Mouse (Mus musculus) neural tube, embryonic 14.5 days (tissue): ENCODE measurements around the gene Glis3. TPM values are rescaled to one million over a fixed set of nuclear protein-coding genes. Genes with fewer than 3 reads are reported as not detected.

Source experiments
- ATAC-seq: fragments of 200-750 bp; cut with Nextera tagmentation; 2 replicates; pipeline ENCODE4 v1.8.0; 2017; ENCODE audit warnings: low read depth, mild to moderate bottlenecking, moderate TSS enrichment, moderate library complexity
- H3K27ac ChIP-seq: fragments of 300-500 bp; sonication (generic); 2 replicates; pipeline ENCODE4 v1.5.1; 2014; ENCODE audit warnings: low read depth, mild to moderate bottlenecking, control low read depth, low read length, moderate library complexity, mixed read lengths
- H3K27me3 ChIP-seq: fragments of 300-500 bp; sonication (generic); 2 replicates; pipeline ENCODE4 v1.6.1; 2014; ENCODE audit warnings: low read length; ENCODE audit not compliant: control insufficient read depth, insufficient read depth
- H3K36me3 ChIP-seq: fragments of 300-500 bp; sonication (generic); 2 replicates; pipeline ENCODE4 v1.6.1; 2014; ENCODE audit warnings: low read length, mixed read lengths; ENCODE audit not compliant: control insufficient read depth, insufficient read depth
- H3K4me1 ChIP-seq: fragments of 300-500 bp; sonication (generic); 2 replicates; pipeline ENCODE4 v1.6.1; 2014; ENCODE audit warnings: low read length; ENCODE audit not compliant: control insufficient read depth, insufficient read depth
- H3K4me2 ChIP-seq: fragments of 300-500 bp; sonication (generic); 2 replicates; pipeline ENCODE4 v1.6.1; 2014; ENCODE audit warnings: mild to moderate bottlenecking, low read depth, low read length, control low read depth
- H3K4me3 ChIP-seq: fragments of 300-500 bp; sonication (generic); 2 replicates; pipeline ENCODE4 v1.5.1; 2014; ENCODE audit warnings: low read depth, low read length, control low read depth, mixed read lengths
- H3K9ac ChIP-seq: fragments of 300-500 bp; sonication (generic); replicated peaks from 2 replicates; pipeline ENCODE4 v1.6.1; 2014; ENCODE audit warnings: low read depth, mild to moderate bottlenecking, control low read depth, low read length, mixed read lengths
- H3K9me3 ChIP-seq: fragments of 300-500 bp; sonication (generic); 2 replicates; pipeline ENCODE4 v1.6.1; 2016; ENCODE audit warnings: low read length; ENCODE audit not compliant: control insufficient read depth
- WGBS: fragments of 180-500 bp; shearing (Covaris S2); extraction: QIAGEN DNeasy Blood & Tissue Kit; methylation state at CpG from one replicate; pipeline ENCODE4 v1.1.7; 2014; 5-methylcytosine and 5-hydroxymethylcytosine counted together
- polyA plus RNA-seq: library from polyadenylated mRNA; unstranded; fragments of >200 nt; fragmentation: Nextera tagmentation; extraction: Ambion mirVana; gene quantifications from 2 replicates; pipeline ENCODE4 v1.2.1, GENCODE M21; 2014

Glis3 gene
- polyA plus RNA-seq, 1 experiment from 2014 or later, result 2.7 TPM

- Histone ChIP-seq H3K27me3 (no peaks in the 10 kb centered on the region; the same call in none of the 2 replicates), H3K27ac (no peak overlapping the region), H3K9ac (no peak overlapping the region), H3K4me3 (no peak overlapping the region), H3K4me2 (no peak overlapping the region), H3K4me1 (no peaks in the 10 kb centered on the region), H3K9me3 (no peaks in the 10 kb centered on the region), H3K36me3 (no peaks in the 10 kb centered on the region)
- ATAC-seq, result no peak
- WGBS, result 68% methylated on average over 4 of the region's 4 CpGs
These were observed 5.6 kb upstream of the Glis3 start for GRCm38 (mm10) chr19:28685484-28685883.

GRCm38 (mm10) chr19:28684347-28684746 is 4.5 kb upstream of the Glis3 start:
- Histone ChIP-seq H3K36me3 (no peaks in the 10 kb centered on the region), H3K4me3 (no peak overlapping the region), H3K27me3 (peaks cover 9% of the 10 kb centered on the region), H3K9ac (no peak overlapping the region), H3K9me3 (no peaks in the 10 kb centered on the region), H3K4me2 (no peak overlapping the region), H3K27ac (no peak overlapping the region), H3K4me1 (0 out of 2 replicates have a peak, but pooled peaks cover 2% of the 10 kb centered on the region)
- no peak for ATAC-seq
- WGBS, result 91% methylated on average over 6 of the region's 6 CpGs

GRCm38 (mm10) chr19:28683346-28683745 is 3.5 kb upstream of the Glis3 start:
- ATAC-seq, result no peak
- no peak overlapping the region for H3K4me3 ChIP-seq
- WGBS, result 93% methylated on average over 4 of the region's 4 CpGs
- H3K9me3 ChIP-seq, result no peaks in the 10 kb centered on the region
- H3K36me3 ChIP-seq, result no peaks in the 10 kb centered on the region
- no peak overlapping the region for H3K9ac ChIP-seq
- no peak overlapping the region for H3K27ac ChIP-seq
- H3K4me1 ChIP-seq, result peaks cover 6% of the 10 kb centered on the region; the same call in 1 of the 2 replicates
- H3K27me3 ChIP-seq, result peaks cover 17% of the 10 kb centered on the region
- no peak overlapping the region for H3K4me2 ChIP-seq

- WGBS, result under 1% methylated on average over 28 of the region's 28 CpGs
- Histone ChIP-seq H3K27ac (no peak overlapping the region), H3K4me3 (peak overlapping the region; percentile 54), H3K9me3 (no peaks in the 10 kb centered on the region), H3K9ac (peak overlapping the region; percentile 51), H3K4me1 (peaks cover 12% of the 10 kb centered on the region), H3K36me3 (no peaks in the 10 kb centered on the region), H3K4me2 (peak overlapping the region; percentile 99), H3K27me3 (peaks cover 28% of the 10 kb centered on the region)
- no peak; the same call in 1 of the 2 replicates for ATAC-seq
These were observed 544 bp downstream of the Glis3 start for GRCm38 (mm10) chr19:28679291-28679775.

- H3K9me3 ChIP-seq, result no peaks in the 10 kb centered on the region
- ATAC-seq, result no peak
- under 1% methylated on average over 30 of the region's 30 CpGs for WGBS
- 0 out of 2 replicates have a peak overlapping the region, but pooled peaks have one; percentile 51 for H3K9ac ChIP-seq
- peak overlapping the region; percentile 54 for H3K4me3 ChIP-seq
- H3K4me1 ChIP-seq, result peaks cover 12% of the 10 kb centered on the region
- H3K36me3 ChIP-seq, result no peaks in the 10 kb centered on the region
- H3K27me3 ChIP-seq, result peaks cover 28% of the 10 kb centered on the region
- H3K4me2 ChIP-seq, result peak overlapping the region; percentile 99
- no peak overlapping the region for H3K27ac ChIP-seq
These were observed 1.1 kb downstream of the Glis3 start for GRCm38 (mm10) chr19:28678646-28679270.

DNA sequence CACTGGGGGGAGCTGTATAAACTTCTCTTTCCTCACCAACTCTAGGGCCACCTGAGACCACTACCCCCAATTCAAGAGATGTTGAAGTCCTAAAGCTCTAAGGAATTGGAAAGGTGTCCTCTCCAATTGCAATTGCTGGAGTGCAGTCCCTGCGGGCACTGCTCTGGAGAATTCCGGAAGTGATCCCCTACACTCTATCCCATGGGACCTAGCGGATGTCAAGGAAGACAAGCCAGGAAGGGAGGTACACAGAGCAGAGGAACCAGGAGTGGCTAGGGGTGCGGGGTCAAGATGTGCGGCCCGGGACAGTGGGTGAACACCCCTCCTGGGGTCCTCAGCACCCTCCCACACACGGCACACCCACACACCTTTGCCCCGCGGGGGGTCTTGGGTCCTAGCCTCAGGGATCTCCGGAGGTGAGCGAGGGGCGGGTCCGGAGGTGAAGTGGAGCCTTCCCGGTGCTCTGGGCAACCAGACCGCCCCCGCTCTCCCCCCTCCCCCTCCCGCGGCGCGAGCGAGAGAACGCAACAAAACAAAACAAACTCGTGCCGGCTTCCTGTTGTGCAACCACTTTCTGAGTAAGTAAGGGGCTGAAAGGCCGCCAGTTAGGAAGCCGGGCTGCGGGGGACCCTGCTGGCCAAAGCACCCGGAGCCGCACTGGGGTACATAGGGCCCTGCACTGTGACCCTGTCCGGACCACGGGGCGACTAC is 2.0 kb downstream of the Glis3 start:
- Histone ChIP-seq H3K9ac (0 out of 2 replicates have a peak overlapping the region, but pooled peaks have one; percentile 7), H3K27ac (no peak overlapping the region), H3K9me3 (no peaks in the 10 kb centered on the region), H3K4me2 (peak overlapping the region; percentile 99), H3K27me3 (peaks cover 28% of the 10 kb centered on the region), H3K36me3 (no peaks in the 10 kb centered on the region), H3K4me3 (peak overlapping the region; percentile 54), H3K4me1 (peaks cover 12% of the 10 kb centered on the region)
- 1% methylated on average over 26 of the region's 32 CpGs for WGBS
- ATAC-seq, result no peak

DNA sequence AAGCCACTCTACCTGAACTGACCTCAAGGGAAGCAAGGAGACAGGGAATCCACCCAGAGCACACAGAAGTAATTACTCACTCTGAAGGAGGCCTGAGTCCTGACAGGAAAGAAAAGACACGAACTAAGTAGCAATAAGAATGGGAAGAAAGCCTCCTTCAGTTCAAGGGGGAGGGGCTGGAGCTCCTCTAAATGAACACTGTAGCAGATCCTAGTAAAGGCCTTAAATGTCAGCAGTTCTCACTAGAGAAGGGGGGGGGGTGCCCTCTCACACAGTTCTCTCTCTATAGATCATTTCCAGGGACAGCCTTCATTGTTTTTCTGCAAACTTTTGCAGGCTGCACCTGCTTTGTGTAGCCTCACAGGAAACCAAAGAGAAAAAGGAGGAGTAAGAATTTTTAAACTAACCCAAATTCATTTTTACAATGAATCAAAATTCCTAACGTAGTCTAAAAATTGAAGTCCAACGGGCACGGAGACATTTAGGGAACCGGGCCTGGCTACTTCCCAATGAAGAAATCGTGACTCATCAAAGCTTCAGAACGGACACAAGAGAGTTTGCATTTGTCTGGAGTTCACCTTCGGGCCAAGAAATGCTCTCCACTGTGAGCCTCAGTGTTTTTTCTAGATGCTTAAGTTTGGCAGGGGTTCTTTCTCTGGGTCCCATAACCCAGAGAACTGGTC is 2.7 kb downstream of the Glis3 start:
- H3K9ac ChIP-seq, result no peak overlapping the region
- no peak overlapping the region for H3K27ac ChIP-seq
- H3K27me3 ChIP-seq, result peaks cover 28% of the 10 kb centered on the region
- no peaks in the 10 kb centered on the region for H3K36me3 ChIP-seq
- no peak for ATAC-seq
- 26% methylated on average over 8 of the region's 8 CpGs for WGBS
- no peak overlapping the region for H3K4me3 ChIP-seq
- H3K4me2 ChIP-seq, result peak overlapping the region; percentile 99; the same call in 1 of the 2 replicates
- peaks cover 12% of the 10 kb centered on the region for H3K4me1 ChIP-seq
- no peaks in the 10 kb centered on the region for H3K9me3 ChIP-seq

- Histone ChIP-seq H3K4me3 (no peak overlapping the region), H3K9me3 (no peaks in the 10 kb centered on the region), H3K27ac (no peak overlapping the region), H3K4me1 (no peaks in the 10 kb centered on the region), H3K9ac (no peak overlapping the region), H3K36me3 (no peaks in the 10 kb centered on the region), H3K4me2 (no peak overlapping the region), H3K27me3 (no peaks in the 10 kb centered on the region)
- 93% methylated on average over 9 of the region's 9 CpGs for WGBS
- no peak for ATAC-seq
These were observed 16.1 kb downstream of the Glis3 start for GRCm38 (mm10) chr19:28663781-28664180.
